Mouse (Mus musculus) forebrain, embryonic 10.5 days (tissue): Measurements from ENCODE around the gene Tango2. TPM values are rescaled to one million over a fixed set of nuclear protein-coding genes. Genes with fewer than 3 reads are reported as not detected.
A peak's percentile ranks its signal among the peaks of the same experiment; 100 is the strongest.

Experiments used
- DNase-seq: peaks from one replicate; pipeline ENCODE4 v3.0.0-alpha.2; 2017; ENCODE audit warnings: low spot score; ENCODE audit errors: extremely low spot score
- H3K27ac ChIP-seq: fragments of 300-500 bp; sonication (generic); 2 replicates; pipeline ENCODE4 v1.5.1; 2016; ENCODE audit warnings: mild to moderate bottlenecking
- H3K27me3 ChIP-seq: fragments of 300-500 bp; sonication (generic); 2 replicates; pipeline ENCODE4 v1.6.1; 2016; ENCODE audit warnings: mild to moderate bottlenecking; ENCODE audit not compliant: poor library complexity, severe bottlenecking
- H3K36me3 ChIP-seq: fragments of 300-500 bp; sonication (generic); replicated peaks from 2 replicates; pipeline ENCODE4 v1.6.1; 2016; ENCODE audit warnings: mild to moderate bottlenecking, moderate library complexity
- H3K4me1 ChIP-seq: fragments of 300-500 bp; sonication (generic); 2 replicates; pipeline ENCODE4 v1.6.1; 2016
- H3K4me3 ChIP-seq: fragments of 300-500 bp; sonication (generic); 2 replicates; pipeline ENCODE4 v1.5.1; 2016; ENCODE audit warnings: mild to moderate bottlenecking, moderate library complexity
- H3K9me3 ChIP-seq: fragments of 300-500 bp; sonication (generic); 2 replicates; pipeline ENCODE4 v1.6.1; 2016; ENCODE audit warnings: mild to moderate bottlenecking, moderate library complexity
- WGBS: fragments of 180-500 bp; shearing (Covaris S2); methylation state at CpG from one replicate; pipeline ENCODE4 v1.1.7; 2016; 5-methylcytosine and 5-hydroxymethylcytosine counted together
- microRNA counts: library from miRNA; unstranded; fragments of <30 nt; microRNA quantifications from one replicate; lab custom pipeline; 2017
- microRNA-seq: library from miRNA; unstranded; fragments of <30 nt; microRNA quantifications from one replicate; pipeline ENCODE4, GENCODE M21; 2017
- polyA plus RNA-seq: library from polyadenylated mRNA; unstranded; fragments of >200 nt; fragmentation: Nextera tagmentation; extraction: Ambion mirVana; gene quantifications from 2 replicates; pipeline ENCODE4 v1.2.1, GENCODE M21; 2016

Tango2 gene
- polyA plus RNA-seq, 1 experiment from 2014 or later, result 35.7 TPM

DNA sequence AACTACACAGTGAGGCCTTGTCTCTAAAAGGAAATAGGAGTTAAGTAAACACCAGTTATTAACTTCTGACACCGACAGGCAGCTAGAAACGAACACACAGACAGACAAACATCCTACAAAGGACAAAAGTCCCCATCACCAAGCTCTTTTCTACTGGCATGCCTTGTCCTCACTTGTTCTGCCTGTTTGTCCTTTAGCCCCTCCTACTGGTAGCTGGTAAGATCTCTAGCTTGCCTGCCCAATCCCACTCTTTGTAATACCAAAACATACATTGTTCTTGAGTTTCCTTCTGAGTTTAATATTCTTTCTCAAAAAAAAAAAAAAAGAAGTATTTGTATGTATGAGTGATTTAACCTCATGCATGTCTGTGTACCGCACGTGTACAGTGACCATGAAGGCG lies 79.7 kb downstream of the Tango2 start:
- DNase-seq, result no peak
- Histone ChIP-seq H3K4me1 (no peaks in the 10 kb centered on the region), H3K9me3 (no peaks in the 10 kb centered on the region), H3K36me3 (peaks cover 98% of the 10 kb centered on the region), H3K27ac (no peak overlapping the region), H3K4me3 (no peak overlapping the region), H3K27me3 (no peaks in the 10 kb centered on the region)
- WGBS, result 89% methylated on average over 5 of the region's 5 CpGs

GRCm38 (mm10) chr16:18265024-18265423 lies 82.9 kb downstream of the Tango2 start:
- no peaks in the 10 kb centered on the region for H3K4me1 ChIP-seq
- H3K4me3 ChIP-seq, result no peak overlapping the region
- WGBS, result 82% methylated on average over 2 of the region's 2 CpGs
- no peak overlapping the region for H3K27ac ChIP-seq
- DNase-seq, result no peak
- no peaks in the 10 kb centered on the region for H3K9me3 ChIP-seq
- H3K27me3 ChIP-seq, result no peaks in the 10 kb centered on the region
- H3K36me3 ChIP-seq, result peaks cover 98% of the 10 kb centered on the region

DNA sequence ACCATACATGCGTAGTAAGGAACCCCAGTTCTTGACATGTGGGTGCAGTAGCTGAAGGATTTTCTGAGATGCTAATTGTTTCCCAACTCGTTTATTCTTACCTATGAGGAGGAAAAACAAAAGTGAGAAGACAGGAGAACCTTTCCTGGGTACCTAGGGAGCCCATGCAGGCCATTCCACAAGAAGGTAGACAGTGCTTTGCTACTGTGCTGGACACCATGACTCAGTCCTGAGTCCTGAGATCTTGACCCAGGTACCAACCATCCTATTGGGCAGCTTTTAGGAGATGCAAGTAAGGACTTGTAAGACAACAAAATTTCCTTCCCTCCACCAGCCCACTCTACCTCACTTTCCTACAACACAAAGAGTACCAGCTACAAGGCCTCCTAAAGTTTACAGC lies 89.7 kb downstream of the Tango2 start, which contains the start of gene Gm49776:
Gm49776 (minus strand) TSS at position 101 of the 400 bp plus-strand sequence.
- peaks cover 98% of the 10 kb centered on the region for H3K36me3 ChIP-seq
- 98% methylated on average over 2 of the region's 2 CpGs for WGBS
- DNase-seq, result no peak

DNA sequence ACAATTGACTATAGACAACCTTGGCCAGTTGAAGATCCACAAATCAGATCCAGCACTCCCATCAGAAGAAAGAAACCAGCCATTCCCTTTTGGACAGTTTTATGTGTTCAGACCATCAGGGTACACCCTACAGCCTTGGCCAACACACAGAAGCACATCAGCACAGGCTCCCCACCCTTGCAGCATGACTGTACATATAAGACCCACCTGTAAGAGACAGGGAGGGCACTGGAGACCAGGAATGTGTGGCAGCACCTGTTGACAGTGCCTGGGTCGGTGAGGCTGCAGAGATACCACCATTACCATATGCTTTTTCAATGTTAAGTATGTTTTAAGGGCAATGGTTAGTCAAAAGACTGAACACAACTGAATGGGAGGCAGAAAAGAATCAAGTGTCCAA lies 94.0 kb downstream of the Tango2 start:
- Histone ChIP-seq H3K36me3 (peaks cover 90% of the 10 kb centered on the region), H3K9me3 (no peaks in the 10 kb centered on the region), H3K27me3 (no peaks in the 10 kb centered on the region), H3K4me1 (peaks cover 29% of the 10 kb centered on the region), H3K27ac (no peak overlapping the region), H3K4me3 (no peak overlapping the region)
- 91% methylated on average over 1 of the region's 1 CpGs for WGBS
- no peak for DNase-seq

More for the DNA sequence above, 89.7 kb downstream of the Tango2 start, which contains the start of gene Gm49776:
- Histone ChIP-seq H3K4me3 (no peak within 1 kb of the TSS), H3K9me3 (no peaks in the 10 kb centered on the region), H3K27ac (no peak within 1 kb of the TSS), H3K4me1 (no peaks in the 10 kb centered on the region), H3K27me3 (no peaks in the 10 kb centered on the region)

GRCm38 (mm10) chr16:18252736-18253135 lies 95.2 kb downstream of the Tango2 start:
- WGBS, result 89% methylated on average over 6 of the region's 6 CpGs
- no peaks in the 10 kb centered on the region for H3K9me3 ChIP-seq
- no peak overlapping the region for H3K4me3 ChIP-seq
- no peak for DNase-seq
- peaks cover 80% of the 10 kb centered on the region for H3K36me3 ChIP-seq
- no peak overlapping the region for H3K27ac ChIP-seq
- H3K27me3 ChIP-seq, result no peaks in the 10 kb centered on the region
- peaks cover 29% of the 10 kb centered on the region for H3K4me1 ChIP-seq

GRCm38 (mm10) chr16:18250828-18251790 lies 96.8 kb downstream of the Tango2 start:
- Histone ChIP-seq H3K4me1 (peaks cover 41% of the 10 kb centered on the region), H3K36me3 (peaks cover 76% of the 10 kb centered on the region), H3K4me3 (peak overlapping the region; percentile 93), H3K27ac (peak overlapping the region; percentile 99; the same call in 1 of the 2 replicates), H3K27me3 (no peaks in the 10 kb centered on the region), H3K9me3 (no peaks in the 10 kb centered on the region)
- 79% methylated on average over 10 of the region's 10 CpGs for WGBS
- no peak for DNase-seq

MicroRNAs within 50 kb of the gene (microRNA counts, 519-probe panel; counts per million panel counts)
- microRNA mmu-miR-1306 (lab: Ali Mortazavi, UCI) (341 counts per million, percentile 65 among the panel's probes with 10 or more counts), microRNA mmu-miR-185 (lab: Ali Mortazavi, UCI) (3,827 counts per million, percentile 75 among the panel's probes with 10 or more counts)

Small RNAs within 50 kb of the gene (microRNA-seq; reads per million reads assigned to microRNA genes)
- gene Gm24572, result 16.8 reads per million, percentile 27 among the genes with 10 or more reads in this experiment
- gene Gm26219, result not detected
- gene Mir1306, result 392 reads per million, percentile 63 among the genes with 10 or more reads in this experiment
- 327 reads per million, percentile 61 among the genes with 10 or more reads in this experiment for gene Mir185

Other genes starting within 250 kb of the Tango2 start
- 0.87 and 1.2 TPM in 2 replicates for gene Rtn4r, start 220.5 kb downstream of the Tango2 start, polyA plus RNA-seq
- gene Ccdc188, start 130.2 kb downstream of the Tango2 start, polyA plus RNA-seq, result not detected in 2 replicates
- gene Zdhhc8, start 113.0 kb downstream of the Tango2 start, polyA plus RNA-seq, result 9.7 and 10.5 TPM in 2 replicates
- 134 and 139 TPM in 2 replicates for gene Trmt2a, start 99.4 kb downstream of the Tango2 start, polyA plus RNA-seq
- gene Ranbp1, start 99.4 kb downstream of the Tango2 start, polyA plus RNA-seq, result 1,297 and 1,372 TPM in 2 replicates
- gene Gm49776, start 89.8 kb downstream of the Tango2 start, polyA plus RNA-seq, result 3.0 and 5.8 TPM in 2 replicates
- 48.9 and 49.7 TPM in 2 replicates for gene Dgcr8, start 58.9 kb downstream of the Tango2 start, polyA plus RNA-seq
- gene Arvcf, start 79 bp upstream of the Tango2 start, polyA plus RNA-seq, result 116 TPM in 2 replicates
- gene Txnrd2, start 78.3 kb upstream of the Tango2 start, polyA plus RNA-seq, result 31.6 and 35.1 TPM in 2 replicates
- gene Comt, start 78.7 kb upstream of the Tango2 start, polyA plus RNA-seq, result 58.1 and 60.1 TPM in 2 replicates
- gene Gnb1l, start 150.6 kb upstream of the Tango2 start, polyA plus RNA-seq, result 17.2 and 22.5 TPM in 2 replicates
- gene Rtl10, start 150.8 kb upstream of the Tango2 start, polyA plus RNA-seq, result 2.3 and 3.1 TPM in 2 replicates
- gene Tbx1, start 242.6 kb upstream of the Tango2 start, polyA plus RNA-seq, result 0.95 and 1.1 TPM in 2 replicates